Mouse (Mus musculus): Measurements from ENCODE around the gene Tifa.

GRCm38 (mm10) chr3:127788038-127788437, 1.6 kb upstream of the Tifa start:
- no peak for TF ChIP-seq CTCF (IDR thresholded peaks at IDR 0.05; ENCODE audit: extremely low read depth, insufficient read depth, low read length)
- no peak for TF ChIP-seq POLR2A (IDR thresholded peaks at IDR 0.05; ENCODE audit: extremely low read depth, insufficient read depth, low read length)
